ENCODE assay signal across 14 mouse cellular contexts in the genomic region with DNA sequence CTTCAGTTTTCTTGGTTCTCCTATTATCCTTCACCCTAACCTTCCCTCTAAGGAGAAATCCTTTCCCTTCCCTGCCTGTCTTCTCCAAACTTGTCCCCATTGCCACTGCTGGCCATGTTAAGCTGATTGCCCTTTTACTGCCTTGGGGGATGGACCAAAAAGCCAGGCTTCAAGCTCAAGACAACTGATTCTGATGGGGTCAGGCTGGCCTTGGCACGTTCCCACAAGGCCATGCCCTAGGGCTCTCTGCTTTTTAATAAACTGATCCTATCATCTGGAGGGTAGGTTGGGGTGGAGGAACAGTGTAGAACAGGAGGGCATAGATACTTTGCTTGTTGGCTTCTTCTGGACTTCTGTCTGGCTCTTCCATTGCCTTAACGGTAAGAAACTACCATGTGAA. TPM values are rescaled to one million over a fixed set of nuclear protein-coding genes. Genes with fewer than 3 reads are reported as not detected.
DNase-seq lines count a peak whose midpoint lies in the region; ATAC-seq and TF ChIP-seq lines count a peak whose summit lies in the region.
"Had no signal": no experiment of that assay in that cellular context is flagged by ENCODE, and none has a peak within 500 bp of the region (broad histone marks: within the 10 kb centered on the region; RNA-seq: fewer than 3 reads in every experiment).

No protein-coding gene starts in this region.

- no peak overlapping the region for H3K9ac ChIP-seq in heart, embryonic 11.5 days (ENCODE audit: low read depth, low read length)
- no peak overlapping the region for H3K9ac ChIP-seq in kidney, postnatal 0 days (ENCODE audit: low read depth, low read length)
- no peak overlapping the region for H3K9ac ChIP-seq in liver, embryonic 16.5 days (ENCODE audit: low read depth, low read length)
- H3K9ac ChIP-seq: limb, embryonic 15.5 days; neural tube, embryonic 13.5 days had no signal

- H3K4me1 ChIP-seq in heart, embryonic 11.5 days (ENCODE audit: control insufficient read depth, insufficient read depth, low read length) = peaks cover 21% of the 10 kb centered on the region
- H3K4me1 ChIP-seq in kidney, postnatal 0 days (replicated peaks; ENCODE audit: insufficient read depth, low read length) = peaks cover 27% of the 10 kb centered on the region
- H3K4me1 ChIP-seq in bone marrow, adult 2 months (ENCODE audit: control insufficient read depth, insufficient read depth, low read length) = peaks cover 6% of the 10 kb centered on the region; the same call in 1 of the 2 replicates
- no peaks in the 10 kb centered on the region; the same call in none of the 2 replicates for H3K4me1 ChIP-seq in liver, embryonic 16.5 days (ENCODE audit: control insufficient read depth, low read depth, low read length)
- H3K4me1 ChIP-seq: neural tube, embryonic 13.5 days had no signal

- no peaks in the 10 kb centered on the region for H3K36me3 ChIP-seq in heart, embryonic 11.5 days (ENCODE audit: control insufficient read depth, insufficient read depth, low read length)
- H3K36me3 ChIP-seq in kidney, postnatal 0 days (ENCODE audit: insufficient read depth, low read length) = no peaks in the 10 kb centered on the region
- H3K36me3 ChIP-seq in liver, embryonic 16.5 days (ENCODE audit: control insufficient read depth, insufficient read depth) = no peaks in the 10 kb centered on the region
- H3K36me3 ChIP-seq: hindbrain, embryonic 10.5 days; limb, embryonic 15.5 days; neural tube, embryonic 13.5 days had no signal

- no peak for TF ChIP-seq POLR2A in bone marrow, adult 2 months (IDR thresholded peaks at IDR 0.05; ENCODE audit: borderline replicate concordance, control insufficient read depth, low read depth, low read length)

- no peaks in the 10 kb centered on the region; the same call in 1 of the 2 replicates for H3K9me3 ChIP-seq in heart, embryonic 11.5 days (replicated peaks; ENCODE audit: control insufficient read depth, low read length)
- H3K9me3 ChIP-seq in kidney, postnatal 0 days (replicated peaks; ENCODE audit: low read length) = no peaks in the 10 kb centered on the region
- no peaks in the 10 kb centered on the region for H3K9me3 ChIP-seq in liver, embryonic 16.5 days (replicated peaks; ENCODE audit: control insufficient read depth, low read length)
- H3K9me3 ChIP-seq: hindbrain, embryonic 10.5 days; limb, embryonic 15.5 days; neural tube, embryonic 13.5 days had no signal

- no peak for ATAC-seq in heart, embryonic 11.5 days (replicated peaks; ENCODE audit: insufficient number of reproducible peaks, low FRiP score, low TSS enrichment)
- ATAC-seq in kidney, postnatal 0 days (replicated peaks; ENCODE audit: low FRiP score, low read depth) = no peak
- no peak for ATAC-seq in liver, embryonic 16.5 days (ENCODE audit: low read depth)
- ATAC-seq: midbrain, embryonic 16.5 days had no signal

- H3K27ac ChIP-seq in heart, embryonic 11.5 days (ENCODE audit: low read depth, low read length) = no peak overlapping the region
- H3K27ac ChIP-seq in kidney, postnatal 0 days = peak overlapping the region; percentile 88
- peak overlapping the region; percentile 78 for H3K27ac ChIP-seq in bone marrow, adult 2 months (ENCODE audit: control insufficient read depth, insufficient read depth, low read depth, low read length, poor library complexity)
- H3K27ac ChIP-seq in liver, embryonic 16.5 days (ENCODE audit: low read length) = peak overlapping the region; percentile 10
- H3K27ac ChIP-seq: left cerebral cortex, adult 2 months; limb, embryonic 15.5 days; neural tube, embryonic 13.5 days had no signal

- no peak for TF ChIP-seq CTCF in kidney, postnatal 0 days (IDR thresholded peaks at IDR 0.05; ENCODE audit: low read depth)
- no peak for TF ChIP-seq CTCF in bone marrow, adult 2 months (IDR thresholded peaks at IDR 0.05; ENCODE audit: control insufficient read depth, insufficient read depth, low read length)

- no peak overlapping the region for H3K4me3 ChIP-seq in heart, embryonic 11.5 days (ENCODE audit: low read depth, low read length)
- H3K4me3 ChIP-seq in kidney, postnatal 0 days (replicated peaks; ENCODE audit: low read depth, low read length) = no peak overlapping the region
- no peak overlapping the region for H3K4me3 ChIP-seq in bone marrow, adult 2 months (replicated peaks; ENCODE audit: control insufficient read depth, low read depth, low read length)
- no peak overlapping the region for H3K4me3 ChIP-seq in liver, embryonic 16.5 days (ENCODE audit: low read depth, low read length)
- H3K4me3 ChIP-seq: hindbrain, embryonic 10.5 days; left cerebral cortex, adult 2 months; limb, embryonic 15.5 days; neural tube, embryonic 13.5 days had no signal

- DNase-seq in heart, adult 11 months = peak; percentile 93
- DNase-seq in kidney, postnatal 0 days (ENCODE audit: low spot score) = no peak
- no peak for DNase-seq in kidney, adult 8-10 months
- DNase-seq in thymus, postnatal 10 days (ENCODE audit: low spot score in 2 of 2) = no peak
- DNase-seq in cerebellum, postnatal 25 days = no peak
- DNase-seq: cerebellum, adult 2 months had no signal

- WGBS in heart, embryonic 11.5 days (ENCODE audit: insufficient replicate concordance) = 89% methylated on average over 2 of the region's 2 CpGs
- 74% methylated on average over 2 of the region's 2 CpGs for whole genome bisulfite sequencing in kidney, postnatal 0 days
- 79% methylated on average over 2 of the region's 2 CpGs for WGBS in bone marrow, adult 2 months
- WGBS in liver, embryonic 16.5 days (ENCODE audit: insufficient replicate concordance) = 71% methylated on average over 2 of the region's 2 CpGs

- no peak overlapping the region for H3K4me2 ChIP-seq in heart, embryonic 11.5 days
- no peak overlapping the region for H3K4me2 ChIP-seq in kidney, postnatal 0 days (ENCODE audit: low read length)
- no peak overlapping the region for H3K4me2 ChIP-seq in liver, embryonic 16.5 days (ENCODE audit: low read depth, low read length)
- H3K4me2 ChIP-seq: limb, embryonic 15.5 days; neural tube, embryonic 13.5 days had no signal

- H3K27me3 ChIP-seq in heart, embryonic 11.5 days (ENCODE audit: control insufficient read depth, insufficient read depth, low read length) = no peaks in the 10 kb centered on the region
- H3K27me3 ChIP-seq in kidney, postnatal 0 days (ENCODE audit: insufficient read depth, low read length) = no peaks in the 10 kb centered on the region
- H3K27me3 ChIP-seq in liver, embryonic 16.5 days (ENCODE audit: control insufficient read depth, insufficient read depth, low read depth, low read length) = no peaks in the 10 kb centered on the region
- H3K27me3 ChIP-seq: limb, embryonic 15.5 days; neural tube, embryonic 13.5 days had no signal

RNA-seq across cellular contexts. Expression of gene Gpx3, which starts 16.8 kb away (rescaled TPM):
- 1,579 and 1,713 TPM in 2 replicates for polyA plus RNA-seq in heart, embryonic 11.5 days (2014; fragmentation: Nextera tagmentation; extraction: Ambion mirVana)
- 1,362 and 1,474 TPM in 2 replicates for polyA plus RNA-seq in kidney, postnatal 0 days (2015; fragmentation: Nextera tagmentation; extraction: Ambion mirVana)
- 86.6 and 132 TPM in 2 replicates for polyA plus RNA-seq in bone marrow, adult 2 months (2011; ENCODE audit: insufficient read depth, insufficient read length, low replicate concordance, missing spikeins)
- polyA plus RNA-seq in liver, embryonic 16.5 days (2015; fragmentation: Nextera tagmentation; extraction: Ambion mirVana) = 39.1 and 45.2 TPM in 2 replicates

RNA-seq across cellular contexts. Expression of gene Hint1, which starts 19.2 kb away (rescaled TPM):
- 632 and 639 TPM in 2 replicates for polyA plus RNA-seq in heart, embryonic 11.5 days (2014; fragmentation: Nextera tagmentation; extraction: Ambion mirVana)
- 1,015 and 1,085 TPM in 2 replicates for polyA plus RNA-seq in kidney, postnatal 0 days (2015; fragmentation: Nextera tagmentation; extraction: Ambion mirVana)
- polyA plus RNA-seq in bone marrow, adult 2 months (2011; ENCODE audit: insufficient read depth, insufficient read length, low replicate concordance, missing spikeins) = 192 and 249 TPM in 2 replicates
- 358 and 381 TPM in 2 replicates for polyA plus RNA-seq in liver, embryonic 16.5 days (2015; fragmentation: Nextera tagmentation; extraction: Ambion mirVana)

RNA-seq across cellular contexts. Expression of gene Lyrm7, which starts 24.7 kb away (rescaled TPM):
- 16.5 and 19.1 TPM in 2 replicates for polyA plus RNA-seq in heart, embryonic 11.5 days (2014; fragmentation: Nextera tagmentation; extraction: Ambion mirVana)
- polyA plus RNA-seq in kidney, postnatal 0 days (2015; fragmentation: Nextera tagmentation; extraction: Ambion mirVana) = 7.3 and 7.7 TPM in 2 replicates
- 2.2 and 11.4 TPM in 2 replicates for polyA plus RNA-seq in bone marrow, adult 2 months (2011; ENCODE audit: insufficient read depth, insufficient read length, low replicate concordance, missing spikeins)
- polyA plus RNA-seq in liver, embryonic 16.5 days (2015; fragmentation: Nextera tagmentation; extraction: Ambion mirVana) = 3.2 and 3.8 TPM in 2 replicates

Comparison
In these comparisons a context has a peak if more than half of its experiments do, and no peak if none do; other contexts are left out.
1. RNA of gene Gpx3, which starts 16.8 kb away (polyA plus RNA-seq): 1,579 to 1,713 TPM in heart, embryonic 11.5 days and 1,362 to 1,474 TPM in kidney, postnatal 0 days; 86.6 to 132 TPM in bone marrow, adult 2 months and 39.1 to 45.2 TPM in liver, embryonic 16.5 days; every median in the first group is over 10 times any median in the second.